Mouse (Mus musculus) 416B (cell line): ENCODE data around the gene Dusp2.

Experiments used
- DNase-seq: peaks from one replicate; pipeline ENCODE4 v3.0.0; 2011; ENCODE audit warnings: low read depth

Dusp2 gene

GRCm38 (mm10) chr2:127367126-127367820 lies 31.3 kb downstream of the Dusp2 start:
- no peak for DNase-seq

DNA sequence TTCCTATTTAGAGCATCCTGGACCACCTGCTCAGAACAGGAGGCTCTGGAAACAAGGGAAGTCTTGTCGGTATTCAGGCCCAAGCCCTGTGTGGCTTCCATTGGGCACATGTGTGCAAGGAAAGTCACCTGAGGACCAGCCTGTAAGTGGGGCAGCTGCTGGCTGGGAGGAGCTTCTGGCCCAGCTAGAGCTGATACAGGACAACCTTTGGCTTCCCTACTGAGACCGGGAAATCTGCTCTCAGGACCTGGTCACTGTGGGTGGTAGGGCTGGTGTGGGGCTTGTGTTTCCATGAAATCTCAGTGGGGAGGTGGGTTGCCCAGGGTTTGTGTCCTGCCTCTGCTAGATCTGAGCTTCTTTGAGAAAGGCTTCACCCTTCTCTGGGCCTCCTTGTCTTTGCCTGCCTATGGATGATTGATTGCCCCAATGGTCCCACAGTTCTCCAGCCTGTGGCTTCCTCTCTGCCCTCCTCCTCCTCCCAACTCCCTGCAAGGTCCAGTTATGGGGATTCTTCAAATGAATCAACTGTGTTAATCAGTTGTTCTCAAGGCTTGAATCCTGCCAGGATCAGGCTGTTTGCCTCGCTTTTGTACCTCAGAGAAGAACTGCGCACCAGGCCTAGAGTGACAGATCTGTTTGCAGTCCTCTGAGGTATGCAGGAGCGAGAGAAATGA lies 33.9 kb downstream of the Dusp2 start:
- DNase-seq: no peak

GRCm38 (mm10) chr2:127370561-127371483 lies 34.9 kb downstream of the Dusp2 start:
- no peak for DNase-seq

GRCm38 (mm10) chr2:127371484-127371861 lies 35.5 kb downstream of the Dusp2 start:
- no peak for DNase-seq

DNA sequence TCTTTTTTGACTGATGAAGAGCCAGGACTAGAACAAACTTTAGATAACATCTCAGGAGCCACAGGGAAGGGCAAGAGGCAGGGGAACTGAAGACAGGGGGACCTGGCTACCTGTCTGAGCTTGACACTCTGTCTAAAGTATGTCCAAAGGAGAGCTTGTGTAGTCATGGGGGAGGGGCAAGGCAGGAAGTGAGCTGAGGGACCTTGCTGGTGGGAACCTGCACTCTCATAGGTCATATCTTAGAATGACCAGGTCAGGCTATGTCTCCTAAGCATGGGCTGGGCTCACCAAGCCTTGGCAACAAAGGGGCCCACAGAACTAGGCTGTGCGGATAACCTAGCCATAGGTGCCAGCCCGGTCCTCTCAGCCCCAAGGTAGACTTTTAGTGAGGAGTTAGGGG lies 36.1 kb downstream of the Dusp2 start:
- DNase-seq: no peak

GRCm38 (mm10) chr2:127374131-127374530 lies 38.2 kb downstream of the Dusp2 start:
- DNase-seq: no peak

DNA sequence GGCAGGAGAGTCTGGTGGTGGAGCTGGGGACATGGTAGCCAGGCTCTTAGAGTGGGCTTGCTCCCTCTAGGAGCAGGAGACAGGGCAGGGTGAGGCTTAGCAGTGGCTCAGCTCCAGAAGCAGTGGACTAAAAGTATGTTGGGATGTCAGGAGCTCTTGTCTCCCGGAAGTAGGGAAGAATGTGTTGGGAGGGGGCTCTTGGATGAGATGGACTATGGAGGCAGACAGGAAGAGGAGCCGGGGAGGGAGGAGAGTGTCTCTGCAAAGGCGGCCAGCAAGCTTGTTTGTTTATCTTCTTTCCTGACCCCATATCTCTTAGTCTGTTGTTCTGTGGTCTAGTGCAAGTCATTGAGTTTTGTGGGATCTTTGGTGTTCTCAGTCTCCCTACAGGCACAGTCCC lies 39.1 kb downstream of the Dusp2 start:
- DNase-seq: no peak

DNA sequence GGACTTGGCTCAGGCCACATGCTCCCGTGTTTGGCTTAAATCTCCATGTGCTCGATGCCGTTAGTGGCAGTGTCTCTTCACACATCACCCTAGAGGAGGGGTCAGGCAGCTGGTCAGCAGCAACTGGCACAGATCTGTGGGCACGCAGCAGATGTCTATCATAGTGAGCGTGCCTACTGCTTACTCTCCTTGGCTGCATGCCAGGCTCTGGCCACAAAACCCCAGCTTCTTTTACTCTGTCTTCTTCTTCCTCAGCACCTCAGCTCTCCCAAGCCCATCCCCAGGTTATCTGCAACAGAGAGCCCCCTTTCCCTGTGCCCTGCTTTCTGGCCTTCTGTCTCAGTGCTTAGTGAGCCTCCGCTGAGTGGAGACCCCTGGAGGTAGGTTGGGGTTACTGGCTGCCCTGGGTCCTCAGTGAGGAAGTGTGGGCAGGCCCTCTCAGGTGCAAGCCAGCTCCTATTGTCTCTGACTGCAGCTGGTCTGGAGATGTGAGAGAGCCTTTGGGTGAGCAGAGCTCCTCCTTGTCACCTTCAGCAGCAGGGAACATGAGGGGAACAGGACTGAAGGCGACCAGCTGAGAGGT lies 39.9 kb downstream of the Dusp2 start:
- DNase-seq: peak; percentile 66

- no peak for DNase-seq
Measured at GRCm38 (mm10) chr2:127376423-127377051, 40.6 kb downstream of the Dusp2 start.

GRCm38 (mm10) chr2:127377942-127378610 lies 42.1 kb downstream of the Dusp2 start:
- peak; percentile 8 for DNase-seq

- DNase-seq: no peak
Measured at GRCm38 (mm10) chr2:127378611-127378990, 42.6 kb downstream of the Dusp2 start.

- no peak for DNase-seq
Measured at GRCm38 (mm10) chr2:127379250-127379649, 43.3 kb downstream of the Dusp2 start.

DNA sequence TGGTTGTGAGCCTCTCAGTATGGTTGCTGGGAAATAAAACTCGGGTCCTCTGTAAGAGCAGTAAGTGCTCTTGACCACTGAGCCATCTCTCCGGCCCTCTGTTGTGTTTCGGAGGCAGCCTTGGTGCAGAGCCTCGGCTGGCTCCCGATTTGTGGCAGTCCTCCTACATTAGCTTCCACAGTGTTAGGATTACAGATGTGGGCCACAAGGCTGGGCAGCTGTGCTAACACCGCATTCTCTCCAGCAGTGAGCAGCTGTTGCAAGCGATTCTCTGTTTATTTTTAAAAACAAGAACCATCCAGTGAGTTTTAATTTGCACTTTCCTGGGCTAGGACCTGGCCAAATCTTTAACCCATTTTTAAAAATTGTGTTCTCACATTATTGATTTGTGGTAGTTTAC lies 47.9 kb downstream of the Dusp2 start:
- DNase-seq: no peak

DNA sequence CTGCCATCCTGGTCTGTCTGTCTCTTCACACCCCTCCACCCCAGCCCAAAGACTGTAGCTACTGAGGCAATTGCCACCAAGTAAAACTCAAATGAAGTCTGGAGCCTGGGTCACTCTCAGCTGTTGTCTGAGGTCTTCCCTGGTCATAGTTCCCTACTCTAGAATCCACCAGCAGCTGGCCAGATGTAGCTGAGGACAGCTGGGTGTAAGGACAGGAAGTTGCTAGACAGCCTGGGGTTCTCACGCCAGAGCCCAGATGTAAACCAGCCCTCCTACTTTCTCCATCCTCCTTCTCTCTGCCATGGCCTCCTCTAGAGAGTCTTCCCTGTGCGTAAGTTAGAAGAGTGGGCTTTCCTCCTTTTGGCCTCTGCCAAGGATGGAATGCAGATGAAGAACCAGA lies 51.6 kb downstream of the Dusp2 start:
- no peak for DNase-seq
